Mouse (Mus musculus) CH12.LX (cell line): ENCODE data around the gene BC004004.

ENCODE experiments used
- BHLHE40 ChIP-seq: IDR thresholded peaks from 2 replicates; pipeline ENCODE4 v1.6.1; 2011; ENCODE audit warnings: mild to moderate bottlenecking, low read depth, low read length, improper control_type of control experiment
- CHD1 ChIP-seq: IDR thresholded peaks from 2 replicates; pipeline ENCODE4 v1.6.1; 2012; ENCODE audit warnings: low read depth, low read length, improper control_type of control experiment, inconsistent platforms
- CHD2 ChIP-seq: IDR thresholded peaks from 2 replicates; pipeline ENCODE4 v1.6.1; 2011; ENCODE audit warnings: low read length, improper control_type of control experiment
- CTCF ChIP-seq, 2 experiments: IDR thresholded peaks in 1 of 2; conservative IDR thresholded peaks in 1 of 2; 2 replicates each; pipeline ENCODE4 v1.5.1; 2011 to 2012; ENCODE audit warnings: low read depth in 2 of 2, low read length in 2 of 2, improper control_type of control experiment in 1 of 2, inconsistent platforms in 1 of 2, mild to moderate bottlenecking in 1 of 2, moderate library complexity in 1 of 2
- EP300 ChIP-seq: IDR thresholded peaks from 2 replicates; pipeline ENCODE4 v1.6.1; 2011; ENCODE audit warnings: low read length, improper control_type of control experiment
- IRF4 ChIP-seq: IDR thresholded peaks from 2 replicates; pipeline ENCODE4 v1.6.1; 2014; ENCODE audit warnings: low read depth, mild to moderate bottlenecking, inconsistent platforms, low read length, improper control_type of control experiment
- MAX ChIP-seq: IDR thresholded peaks from 2 replicates; pipeline ENCODE4 v1.6.1; 2011; ENCODE audit warnings: low read length, improper control_type of control experiment
- NELFE ChIP-seq: IDR thresholded peaks from 2 replicates; pipeline ENCODE4 v1.6.1; 2011; ENCODE audit warnings: low read depth, low read length, improper control_type of control experiment
- NRF1 ChIP-seq: IDR thresholded peaks from 2 replicates; pipeline ENCODE4 v1.6.1; 2014; ENCODE audit warnings: low read depth, mild to moderate bottlenecking, inconsistent platforms, low read length, improper control_type of control experiment, moderate library complexity
- POLR2A ChIP-seq: IDR thresholded peaks from 2 replicates; pipeline ENCODE4 v1.6.1; 2011; ENCODE audit warnings: low read depth, mild to moderate bottlenecking, improper control_type of control experiment, low read length
- POLR2AphosphoS2 ChIP-seq: IDR thresholded peaks from 2 replicates; pipeline ENCODE4 v1.6.1; 2011; ENCODE audit warnings: low read depth, low read length, improper control_type of control experiment
- RCOR1 ChIP-seq: conservative IDR thresholded peaks from 2 replicates; pipeline ENCODE4 v1.6.1; 2012; ENCODE audit warnings: low read depth, mild to moderate bottlenecking, inconsistent platforms, low read length, improper control_type of control experiment
- TCF12 ChIP-seq: IDR thresholded peaks from 2 replicates; pipeline ENCODE4 v1.6.1; 2014; ENCODE audit warnings: low read depth, mild to moderate bottlenecking, inconsistent platforms, low read length, improper control_type of control experiment
- USF1 ChIP-seq: IDR thresholded peaks from 2 replicates; pipeline ENCODE4 v1.6.1; 2014; ENCODE audit warnings: low read depth, mild to moderate bottlenecking, inconsistent platforms, low read length, improper control_type of control experiment

DNA sequence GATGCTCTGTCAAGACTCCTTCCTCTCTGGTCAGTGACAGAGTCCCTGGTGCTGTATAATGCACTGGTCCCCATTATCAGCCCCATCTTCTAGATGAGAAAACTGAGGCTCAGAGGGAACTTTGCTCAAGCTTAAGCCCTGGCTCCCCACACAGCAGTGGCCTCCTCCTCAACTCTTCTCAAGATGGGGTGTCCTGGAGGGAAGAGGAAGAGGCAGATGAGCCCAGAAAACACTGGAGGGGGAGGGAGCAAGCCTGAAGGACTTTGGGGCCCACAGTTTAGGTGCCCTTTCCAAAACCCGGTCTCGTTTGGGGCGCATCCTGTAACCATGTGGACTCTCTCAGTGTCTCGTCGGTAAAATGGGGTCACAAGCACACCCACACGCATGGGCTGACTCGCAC is 50.9 kb downstream of the BC004004 start:
- no peak for TF ChIP-seq POLR2A
- TF ChIP-seq CHD2, result no peak
- no peak for TF ChIP-seq NRF1
- no peak for TF ChIP-seq EP300
- no peak for TF ChIP-seq RCOR1
- TF ChIP-seq IRF4, result no peak
- no peak for TF ChIP-seq CHD1
- no peak for TF ChIP-seq POLR2AphosphoS2
- no peak for TF ChIP-seq BHLHE40
- TF ChIP-seq CTCF (conservative IDR thresholded peaks at IDR 0.05 in 1 of 2, IDR thresholded peaks at IDR 0.05 in 1 of 2; ENCODE audit: low read depth in 2 of 2, low read length in 2 of 2), result no peak
- TF ChIP-seq MAX, result no peak
- no peak for TF ChIP-seq USF1
- TF ChIP-seq TCF12, result no peak
- TF ChIP-seq NELFE, result no peak
